Mouse (Mus musculus) lung, embryonic 14.5 days (tissue): Measurements from ENCODE around the gene Igsf21. TPM values are rescaled to one million over a fixed set of nuclear protein-coding genes. Genes with fewer than 3 reads are reported as not detected.

Source experiments
- ATAC-seq: fragments of 200-750 bp; cut with Nextera tagmentation; 2 replicates; pipeline ENCODE4 v1.8.0; 2017; ENCODE audit warnings: mild to moderate bottlenecking, moderate TSS enrichment, moderate library complexity; ENCODE audit not compliant: insufficient read depth
- DNase-seq: peaks from one replicate; pipeline ENCODE4 v3.0.0-alpha.2; 2015
- H3K27ac ChIP-seq: fragments of 300-500 bp; sonication (generic); 2 replicates; pipeline ENCODE4 v1.5.1; 2014; ENCODE audit warnings: low read depth, mild to moderate bottlenecking, moderate library complexity
- H3K27me3 ChIP-seq: fragments of 300-500 bp; sonication (generic); 2 replicates; pipeline ENCODE4 v1.6.1; 2014; ENCODE audit warnings: low read length, control low read depth; ENCODE audit not compliant: insufficient read depth
- H3K36me3 ChIP-seq: fragments of 300-500 bp; sonication (generic); 2 replicates; pipeline ENCODE4 v1.6.1; 2014; ENCODE audit warnings: control low read depth; ENCODE audit not compliant: insufficient read depth
- H3K4me1 ChIP-seq: fragments of 300-500 bp; sonication (generic); 2 replicates; pipeline ENCODE4 v1.6.1; 2014; ENCODE audit warnings: antibody characterized with exemption, control low read depth; ENCODE audit not compliant: insufficient read depth
- H3K4me2 ChIP-seq: fragments of 300-500 bp; sonication (generic); 2 replicates; pipeline ENCODE4 v1.6.1; 2014; ENCODE audit warnings: mild to moderate bottlenecking
- H3K4me3 ChIP-seq: fragments of 300-500 bp; sonication (generic); 2 replicates; pipeline ENCODE4 v1.5.1; 2014; ENCODE audit warnings: low read depth, low read length
- H3K9ac ChIP-seq: fragments of 300-500 bp; sonication (generic); 2 replicates; pipeline ENCODE4 v1.6.1; 2014
- H3K9me3 ChIP-seq: fragments of 300-500 bp; sonication (generic); 2 replicates; pipeline ENCODE4 v1.6.1; 2016; ENCODE audit warnings: low read depth, low read length, control low read depth
- CTCF ChIP-seq: IDR thresholded peaks from 2 replicates; pipeline ENCODE4 v1.5.1; 2016; ENCODE audit warnings: antibody characterized with exemption, low read depth
- WGBS: fragments of 180-500 bp; shearing (Covaris S2); extraction: QIAGEN DNeasy Blood & Tissue Kit; methylation state at CpG from one replicate; pipeline ENCODE4 v1.1.7; 2014; 5-methylcytosine and 5-hydroxymethylcytosine counted together
- polyA plus RNA-seq: library from polyadenylated mRNA; unstranded; fragments of >200 nt; fragmentation: Nextera tagmentation; extraction: Ambion mirVana; gene quantifications from 2 replicates; pipeline ENCODE4 v1.2.1, GENCODE M21; 2014

Gene Igsf21
- polyA plus RNA-seq, 1 experiment from 2014 or later: not detected

- Histone ChIP-seq H3K4me3 (no peak overlapping the region), H3K9ac (no peak overlapping the region), H3K4me2 (no peak overlapping the region), H3K36me3 (no peaks in the 10 kb centered on the region), H3K27ac (no peak overlapping the region), H3K27me3 (no peaks in the 10 kb centered on the region), H3K4me1 (no peaks in the 10 kb centered on the region), H3K9me3 (no peaks in the 10 kb centered on the region)
- DNase-seq (no peak), ATAC-seq (no peak)
- no peak for TF ChIP-seq CTCF
- 82% methylated on average over 5 of the region's 5 CpGs for WGBS
Measured at GRCm38 (mm10) chr4:140122534-140122933, 124.0 kb downstream of the Igsf21 start.

- ATAC-seq: no peak
- 75% methylated on average over 7 of the region's 7 CpGs for WGBS
- no peak overlapping the region for H3K9ac ChIP-seq
- TF ChIP-seq CTCF: no peak
- H3K9me3 ChIP-seq: no peaks in the 10 kb centered on the region
- DNase-seq: no peak
- H3K36me3 ChIP-seq: no peaks in the 10 kb centered on the region
- no peak overlapping the region for H3K4me2 ChIP-seq
- H3K27ac ChIP-seq: no peak overlapping the region
- H3K4me1 ChIP-seq: no peaks in the 10 kb centered on the region
- H3K27me3 ChIP-seq: no peaks in the 10 kb centered on the region
- H3K4me3 ChIP-seq: no peak overlapping the region
Measured at GRCm38 (mm10) chr4:140117275-140117691, 129.3 kb downstream of the Igsf21 start.

DNA sequence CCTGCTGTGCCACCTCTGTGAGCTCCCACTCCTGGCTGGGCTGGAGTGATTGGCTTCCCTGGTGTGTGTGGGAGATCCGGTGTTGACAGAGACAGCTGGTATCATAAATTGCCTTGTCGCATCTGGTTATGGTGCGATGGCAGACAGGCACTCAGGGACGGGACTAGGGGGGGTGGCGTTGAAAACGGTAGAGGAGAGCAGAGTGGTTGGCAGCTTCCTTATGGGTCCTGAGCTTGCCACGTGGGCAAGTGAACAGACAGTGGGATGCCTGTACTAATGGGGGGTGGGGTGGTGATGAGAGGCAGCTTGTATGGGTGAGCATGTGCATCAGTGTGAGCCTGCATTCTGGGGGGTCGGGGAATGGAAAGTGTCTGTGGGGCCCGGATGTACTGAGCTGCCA, 130.8 kb downstream of the Igsf21 start:
- H3K9me3 ChIP-seq: no peaks in the 10 kb centered on the region
- no peak overlapping the region for H3K4me3 ChIP-seq
- no peak for TF ChIP-seq CTCF
- H3K9ac ChIP-seq: no peak overlapping the region
- no peak overlapping the region for H3K4me2 ChIP-seq
- H3K36me3 ChIP-seq: no peaks in the 10 kb centered on the region
- H3K27ac ChIP-seq: no peak overlapping the region
- ATAC-seq: no peak
- DNase-seq: no peak
- no peaks in the 10 kb centered on the region for H3K4me1 ChIP-seq
- H3K27me3 ChIP-seq: 0 out of 2 replicates have a peak, but pooled peaks cover 3% of the 10 kb centered on the region
- WGBS: 72% methylated on average over 9 of the region's 9 CpGs

GRCm38 (mm10) chr4:140115053-140115452, 131.5 kb downstream of the Igsf21 start:
- no peaks in the 10 kb centered on the region for H3K9me3 ChIP-seq
- H3K4me2 ChIP-seq: no peak overlapping the region
- DNase-seq (no peak), ATAC-seq (no peak)
- 89% methylated on average over 6 of the region's 6 CpGs for WGBS
- TF ChIP-seq CTCF: peak; percentile 44
- no peaks in the 10 kb centered on the region for H3K4me1 ChIP-seq
- no peak overlapping the region for H3K4me3 ChIP-seq
- no peak overlapping the region for H3K9ac ChIP-seq
- peaks cover 9% of the 10 kb centered on the region for H3K27me3 ChIP-seq
- no peak overlapping the region for H3K27ac ChIP-seq
- no peaks in the 10 kb centered on the region for H3K36me3 ChIP-seq

DNA sequence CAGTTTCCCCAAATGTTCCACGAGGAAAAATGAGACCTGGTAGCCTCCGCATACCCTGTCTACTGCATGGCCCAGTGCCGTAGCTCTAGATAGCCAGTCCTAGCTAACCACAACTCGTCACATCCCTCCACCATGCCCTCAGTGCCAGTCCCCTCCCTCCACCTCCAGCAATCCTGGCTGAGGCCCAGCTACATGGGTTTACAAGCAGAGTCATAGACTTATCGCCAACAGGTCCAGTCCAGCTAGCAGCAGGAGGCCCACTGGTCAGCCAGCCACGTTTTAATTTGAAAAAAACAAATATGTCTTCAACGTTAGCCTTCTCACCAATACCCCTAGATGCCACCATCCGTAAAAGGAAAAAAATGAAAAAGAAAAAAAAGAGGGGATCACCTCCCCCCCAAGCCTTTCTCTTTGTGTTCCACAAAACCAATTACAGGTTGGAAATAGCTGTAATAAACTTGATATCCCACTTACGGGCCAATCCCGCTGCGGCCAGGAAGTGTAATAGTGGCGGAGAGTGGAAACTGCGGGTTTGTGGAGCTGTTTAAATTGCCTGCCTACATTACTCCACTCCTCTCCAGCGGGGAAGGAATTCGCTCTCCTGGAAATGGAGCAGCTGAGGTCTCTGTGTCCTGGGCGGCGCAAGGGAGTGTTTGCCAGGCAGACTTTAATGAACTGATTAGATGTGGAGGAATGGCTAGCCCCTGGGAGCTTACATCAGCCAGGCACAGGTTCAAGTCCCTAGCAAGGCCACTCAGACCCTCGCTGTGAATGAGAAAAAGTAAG, 132.7 kb downstream of the Igsf21 start:
- H3K4me2 ChIP-seq: no peak overlapping the region
- ATAC-seq: no peak
- no peak for TF ChIP-seq CTCF
- H3K36me3 ChIP-seq: no peaks in the 10 kb centered on the region
- H3K27ac ChIP-seq: no peak overlapping the region
- H3K4me3 ChIP-seq: no peak overlapping the region
- H3K4me1 ChIP-seq: no peaks in the 10 kb centered on the region
- peaks cover 21% of the 10 kb centered on the region for H3K27me3 ChIP-seq
- DNase-seq: no peak
- H3K9ac ChIP-seq: no peak overlapping the region
- 73% methylated on average over 18 of the region's 18 CpGs for WGBS
- H3K9me3 ChIP-seq: no peaks in the 10 kb centered on the region

- peaks cover 37% of the 10 kb centered on the region for H3K27me3 ChIP-seq
- no peaks in the 10 kb centered on the region for H3K4me1 ChIP-seq
- no peak for DNase-seq
- H3K9ac ChIP-seq: no peak overlapping the region
- H3K9me3 ChIP-seq: no peaks in the 10 kb centered on the region
- no peak for TF ChIP-seq CTCF
- no peak overlapping the region for H3K4me2 ChIP-seq
- H3K27ac ChIP-seq: no peak overlapping the region
- 0 out of 2 replicates have a peak overlapping the region, but pooled peaks have one; percentile 3 for H3K4me3 ChIP-seq
- no peaks in the 10 kb centered on the region for H3K36me3 ChIP-seq
- WGBS: 41% methylated on average over 6 of the region's 6 CpGs
- no peak for ATAC-seq
Measured at GRCm38 (mm10) chr4:140109626-140109948, 137.0 kb downstream of the Igsf21 start.

DNA sequence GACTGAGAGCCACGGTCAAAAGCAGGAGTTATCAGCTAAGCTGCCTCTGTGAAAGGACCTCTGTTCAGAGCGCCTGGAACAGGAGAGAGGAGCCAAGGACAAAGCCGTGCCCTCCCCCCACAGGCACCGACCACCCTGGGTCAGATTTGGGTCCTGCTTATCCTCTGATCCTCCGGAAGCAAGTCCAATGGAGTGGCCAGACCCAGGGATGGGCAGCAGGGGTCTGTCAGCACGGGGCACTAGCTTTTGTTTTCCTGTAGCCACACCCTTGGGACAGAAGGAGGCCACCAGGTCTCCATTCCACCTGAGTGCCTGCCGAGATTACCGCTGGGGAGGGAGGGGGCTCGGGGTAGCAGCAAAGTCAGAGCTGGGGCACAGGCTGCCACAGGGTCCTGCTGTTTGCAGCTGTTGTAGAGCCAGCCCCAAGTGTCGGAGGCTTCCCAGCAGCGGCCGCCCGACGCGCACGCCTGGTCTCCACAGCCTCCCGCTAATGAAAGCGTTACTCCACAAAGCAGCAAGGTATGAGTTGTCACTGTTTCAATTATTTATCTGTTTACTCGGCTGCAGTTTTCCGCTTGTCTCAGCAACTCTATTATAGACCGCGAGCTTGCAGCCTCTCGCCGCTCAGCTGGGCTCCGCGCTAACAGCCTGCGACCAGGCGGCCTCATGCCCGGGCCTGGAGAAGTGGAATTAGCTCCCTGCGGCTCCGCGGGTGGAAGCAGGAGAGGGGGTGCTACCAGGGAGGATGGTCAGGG, 137.5 kb downstream of the Igsf21 start:
- Histone ChIP-seq H3K9ac (no peak overlapping the region), H3K9me3 (no peaks in the 10 kb centered on the region), H3K4me1 (no peaks in the 10 kb centered on the region), H3K36me3 (no peaks in the 10 kb centered on the region), H3K27me3 (peaks cover 42% of the 10 kb centered on the region), H3K4me2 (peak overlapping the region; percentile 21; the same call in 1 of the 2 replicates), H3K4me3 (0 out of 2 replicates have a peak overlapping the region, but pooled peaks have one; percentile 3), H3K27ac (no peak overlapping the region)
- TF ChIP-seq CTCF: no peak
- DNase-seq (no peak), ATAC-seq (no peak)
- 3% methylated on average over 32 of the region's 32 CpGs for WGBS
